Mouse (Mus musculus) right cerebral cortex, postnatal 36 days (tissue): ENCODE data around the gene Oprm1.
"Not testable (repeated sequence)": the region's sequence is repeated elsewhere in the genome, so short reads cannot be mapped to it uniquely, and the experiment has no call there.

Experiments
- DNase-seq, 2 experiments: peaks; one replicate each; pipeline ENCODE4 v3.0.0; 2022; ENCODE audit warnings: low spot score in 2 of 2, mixed read lengths in 1 of 2

Oprm1 gene

DNA sequence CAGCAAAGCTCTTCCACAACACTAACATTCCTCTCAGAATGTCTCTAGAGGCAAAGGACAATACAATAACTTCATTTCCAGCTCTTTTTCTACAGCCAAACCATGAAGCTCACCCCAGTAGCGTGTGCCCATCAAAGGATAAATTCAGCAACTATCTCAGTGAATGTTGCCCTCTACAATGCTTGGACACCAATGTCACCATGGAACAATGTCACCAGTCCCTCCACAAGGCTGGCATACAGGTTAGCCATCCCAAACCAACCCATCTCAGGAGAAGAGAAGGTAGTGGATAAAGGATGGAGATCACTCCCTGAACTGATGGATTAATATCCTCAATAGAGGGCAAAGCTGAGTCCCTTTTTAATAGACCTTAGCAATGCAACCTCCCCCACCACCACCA lies 220.4 kb downstream of the Oprm1 start:
- no peak for DNase-seq

GRCm38 (mm10) chr10:6979216-6979615 lies 220.9 kb downstream of the Oprm1 start:
- no peak for DNase-seq

DNA sequence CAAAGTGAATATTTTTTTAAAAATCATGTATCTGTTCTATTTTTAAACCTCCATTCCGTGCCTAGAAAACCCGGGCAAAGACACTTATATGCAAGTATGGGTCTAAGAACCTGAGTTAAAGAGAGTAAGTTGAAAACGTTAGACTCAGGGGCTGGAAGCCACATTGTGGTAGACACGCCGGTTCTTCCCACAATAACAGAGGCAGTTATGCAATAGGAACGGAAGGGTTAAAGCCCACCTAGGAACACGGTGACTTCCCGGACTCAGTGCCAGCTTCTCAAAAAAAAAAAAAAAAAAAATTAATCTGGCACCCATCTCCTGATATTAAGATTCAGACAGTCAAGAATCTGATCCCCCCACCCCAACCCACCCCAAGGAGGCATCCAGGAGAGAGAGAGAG lies 221.5 kb downstream of the Oprm1 start:
- no peak for DNase-seq

- DNase-seq: no peak
Observed at GRCm38 (mm10) chr10:6980236-6980635, 221.9 kb downstream of the Oprm1 start.

- DNase-seq: no peak
Observed at GRCm38 (mm10) chr10:6982751-6983151, 224.4 kb downstream of the Oprm1 start.

DNA sequence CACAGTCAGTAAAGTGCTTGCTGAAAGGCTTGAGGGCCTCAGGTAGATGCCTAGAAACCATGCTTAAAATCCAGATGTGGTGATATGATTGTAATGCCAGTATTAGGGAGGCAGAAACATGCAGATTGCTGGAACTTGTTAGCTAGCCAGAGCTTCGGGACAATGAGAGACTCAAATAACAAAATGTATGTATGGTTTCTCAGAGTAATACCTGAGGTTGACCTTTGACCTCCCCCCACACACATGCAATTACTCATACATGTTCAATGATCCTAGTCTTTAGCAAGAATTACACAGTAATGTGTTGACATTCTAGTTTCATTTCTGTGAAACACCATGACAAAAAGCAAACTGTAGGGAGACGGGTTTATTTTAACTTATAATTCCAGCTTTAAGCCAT lies 225.1 kb downstream of the Oprm1 start:
- DNase-seq: no peak

DNA sequence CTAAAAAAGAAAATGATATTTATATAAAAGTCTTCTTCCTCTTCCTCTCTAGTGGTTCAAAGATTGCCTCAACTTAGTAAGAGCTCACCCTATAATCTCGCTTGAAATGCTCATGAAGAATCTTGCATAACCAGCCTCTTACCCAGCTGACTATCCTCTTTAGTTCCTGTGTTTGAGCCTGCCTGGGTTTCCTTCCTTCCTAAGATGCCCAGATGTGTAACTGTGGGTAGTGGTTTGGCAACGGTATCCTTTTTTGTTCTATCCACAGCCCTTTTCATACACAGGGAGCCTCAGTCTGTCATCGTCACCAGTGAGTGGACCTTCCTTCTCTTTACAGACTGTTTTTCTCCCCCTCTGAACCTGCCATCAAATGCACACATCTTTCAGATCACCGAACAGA lies 227.9 kb downstream of the Oprm1 start:
- DNase-seq: no peak

DNA sequence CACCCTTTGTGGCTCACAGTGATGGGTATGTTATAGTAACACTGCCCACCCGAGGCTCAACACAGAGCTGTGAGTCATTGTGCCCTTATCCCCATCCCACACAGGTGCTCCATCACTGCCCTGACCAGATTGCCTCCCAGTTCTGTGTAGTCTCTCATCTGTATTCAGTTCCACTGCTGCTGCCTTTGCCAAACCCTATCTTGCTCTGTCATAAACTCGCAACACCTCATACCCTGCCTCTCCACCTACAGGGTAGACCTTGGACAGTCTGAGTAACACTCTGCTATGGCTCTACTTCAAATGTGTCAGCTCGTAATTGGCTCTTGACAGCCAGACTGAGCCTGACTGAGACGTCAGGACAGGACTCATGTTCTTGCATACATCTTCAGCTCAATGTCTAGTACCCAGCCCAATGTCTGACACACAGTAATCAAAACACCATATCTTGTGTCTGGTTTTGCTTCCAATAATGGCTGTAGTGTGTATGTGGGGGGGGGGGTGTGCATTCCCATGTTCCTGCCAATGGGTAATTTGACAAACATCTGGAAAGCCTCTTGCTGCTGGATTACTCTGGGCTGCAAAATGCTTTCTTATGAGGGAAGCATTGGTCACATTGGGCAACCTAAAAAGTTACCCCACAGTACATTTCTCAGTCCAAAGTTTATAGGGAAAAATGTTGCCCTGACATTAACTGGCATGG lies 229.2 kb downstream of the Oprm1 start:
- no peak for DNase-seq

- no peak for DNase-seq
Observed at GRCm38 (mm10) chr10:6988555-6988954, 230.2 kb downstream of the Oprm1 start.

- DNase-seq: no peak
Observed at GRCm38 (mm10) chr10:6996895-6997294, 238.6 kb downstream of the Oprm1 start.

GRCm38 (mm10) chr10:6998576-6999250 lies 240.4 kb downstream of the Oprm1 start:
- no peak for DNase-seq

DNA sequence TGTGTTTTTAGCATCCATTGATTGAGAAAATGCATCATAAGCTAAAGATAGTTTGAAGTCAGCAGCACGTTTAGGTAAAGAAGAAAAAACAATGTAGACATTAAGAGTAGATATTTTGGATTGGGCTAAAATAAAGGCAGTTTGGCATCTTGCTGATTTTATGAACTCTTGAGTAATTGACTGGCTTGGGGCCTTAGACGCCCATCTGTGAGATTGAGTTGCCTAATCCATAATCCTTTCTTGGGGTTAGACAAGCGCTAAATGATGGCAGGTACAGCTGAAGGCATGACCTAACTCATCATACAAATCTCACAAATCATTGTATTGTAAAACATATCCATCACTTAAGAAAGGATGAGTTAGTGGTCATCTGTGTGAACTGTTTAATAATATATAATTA lies 241.0 kb downstream of the Oprm1 start:
- DNase-seq: no peak

GRCm38 (mm10) chr10:7003898-7004297 lies 245.6 kb downstream of the Oprm1 start:
- not testable (repeated sequence) for DNase-seq

DNA sequence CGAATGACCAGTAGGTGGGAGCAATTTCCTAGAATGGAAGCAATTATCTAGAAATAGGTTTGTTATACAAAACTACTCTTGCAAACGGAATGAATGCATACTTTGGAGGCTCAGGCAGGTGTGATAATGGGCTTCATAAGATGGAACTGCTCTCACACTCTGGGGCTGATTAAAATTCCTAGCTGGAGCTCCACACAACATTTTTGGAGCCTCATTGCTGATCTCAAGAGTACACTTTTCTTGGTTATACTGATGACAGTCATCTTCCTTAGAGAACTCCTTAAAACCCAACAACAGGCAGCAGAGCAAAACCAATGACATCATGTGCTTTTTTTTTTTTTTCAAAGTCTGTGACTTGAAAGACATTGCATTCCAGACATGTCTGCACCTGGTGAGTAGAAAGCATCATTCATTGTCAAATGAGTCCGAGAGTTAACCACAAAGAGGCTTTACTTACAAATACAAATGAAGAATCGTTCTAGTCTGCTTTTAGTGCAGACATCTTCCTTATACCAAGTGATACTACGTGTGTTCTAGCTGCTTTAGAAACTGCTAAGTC lies 246.8 kb downstream of the Oprm1 start:
- DNase-seq: no peak

DNA sequence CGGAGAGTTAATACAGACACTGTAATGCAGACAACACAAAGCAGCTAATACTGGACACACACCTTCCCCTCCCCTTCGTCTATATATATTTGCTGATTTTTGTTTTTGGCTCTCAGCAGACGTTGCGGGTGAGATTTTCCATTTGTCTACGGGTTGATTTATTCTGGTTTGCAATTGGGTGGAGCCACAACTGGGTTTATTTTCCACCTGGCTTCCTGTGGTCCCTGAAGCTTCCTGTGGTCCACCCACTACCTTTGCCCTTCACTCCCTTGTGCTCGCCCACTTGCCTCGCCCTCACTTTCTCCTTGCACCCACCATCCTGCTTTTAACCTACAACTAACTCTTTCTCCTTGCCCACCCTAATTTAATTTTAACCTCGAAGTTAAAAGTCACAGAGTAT lies 252.2 kb downstream of the Oprm1 start:
- DNase-seq: no peak

DNA sequence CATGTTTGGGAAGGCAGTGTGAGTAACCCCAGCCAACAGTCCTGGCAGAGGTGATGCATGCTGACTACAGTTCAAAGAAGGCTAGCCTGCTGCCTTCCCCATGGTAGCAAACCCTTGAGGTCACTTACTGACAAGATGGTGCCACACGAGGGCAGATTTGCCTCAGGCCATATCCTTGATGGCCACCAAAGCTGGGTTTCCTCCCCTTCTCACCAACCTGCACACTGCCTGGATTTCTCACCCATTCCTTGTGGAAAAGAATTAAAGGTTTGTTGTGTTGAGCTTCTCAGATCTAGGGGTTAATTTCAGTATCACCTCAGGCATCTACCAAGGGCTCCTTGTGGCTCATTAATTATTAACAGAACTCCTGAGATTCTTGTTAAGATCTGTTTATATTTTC lies 256.9 kb downstream of the Oprm1 start:
- DNase-seq: no peak

DNA sequence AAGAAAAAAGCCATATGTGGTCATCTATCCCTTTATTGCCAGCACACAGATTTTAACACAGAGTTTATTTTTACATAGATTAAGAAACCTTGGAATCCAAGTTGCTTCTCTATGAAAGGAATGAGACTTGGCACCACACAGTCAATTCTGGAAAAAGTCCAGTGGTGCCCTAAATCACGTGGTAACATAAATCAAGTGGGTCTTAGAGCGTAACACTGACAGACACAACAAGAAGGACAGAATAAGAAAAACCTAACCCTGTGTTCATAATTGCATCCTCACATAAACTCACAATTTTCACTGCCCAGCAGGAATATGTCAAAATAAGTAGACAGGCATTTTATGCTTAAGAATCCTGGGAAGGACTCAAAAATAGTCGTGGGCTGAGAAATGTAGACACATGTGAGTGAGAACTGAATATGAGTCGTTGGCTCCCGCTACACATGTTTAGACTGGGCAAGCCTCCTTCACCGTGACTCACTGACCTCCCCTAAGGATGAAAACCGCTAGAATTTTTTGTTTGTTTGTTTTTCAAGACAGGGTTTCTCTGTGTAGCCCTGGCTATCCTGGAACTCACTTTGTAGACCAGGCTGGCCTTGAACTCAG lies 261.6 kb downstream of the Oprm1 start:
- no peak for DNase-seq

DNA sequence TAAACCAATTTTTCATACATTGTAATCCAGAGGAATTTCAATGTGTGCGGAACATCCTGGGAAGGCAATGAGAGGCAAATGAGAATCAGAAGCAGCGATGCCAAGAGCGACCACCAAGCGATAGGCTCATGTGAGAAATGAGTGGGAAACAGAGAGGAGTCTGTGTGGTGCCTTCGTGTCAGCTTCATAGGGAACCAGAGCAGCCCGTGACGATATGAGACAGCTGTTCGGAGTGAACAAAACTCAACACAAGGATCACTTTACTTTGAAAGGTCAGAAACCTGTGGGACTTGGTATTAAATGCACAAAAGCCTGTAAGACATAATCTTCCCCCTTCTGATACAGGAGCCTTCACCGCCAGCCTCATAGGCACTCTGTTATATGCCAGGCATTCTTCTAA lies 262.2 kb downstream of the Oprm1 start:
- DNase-seq: no peak

DNA sequence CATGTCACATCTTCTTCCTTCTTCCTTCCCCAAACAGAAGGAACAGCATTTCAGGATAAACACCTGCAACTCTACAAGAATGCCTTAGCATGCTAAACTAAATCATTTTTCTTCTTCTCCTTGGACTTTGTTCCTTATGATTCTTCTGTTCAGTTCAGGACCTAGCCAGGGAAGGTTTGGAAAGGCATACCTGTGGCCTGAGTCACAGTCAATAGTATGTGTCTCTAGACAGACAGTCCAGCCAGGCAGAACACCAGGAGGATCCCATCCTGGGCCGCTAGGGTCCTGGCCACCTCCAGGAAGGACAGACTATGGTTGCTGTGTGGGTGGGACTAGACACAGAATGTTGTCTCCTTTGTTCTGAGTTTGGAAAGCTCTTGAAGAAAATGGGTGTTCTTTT lies 266.7 kb downstream of the Oprm1 start:
- DNase-seq: no peak

DNA sequence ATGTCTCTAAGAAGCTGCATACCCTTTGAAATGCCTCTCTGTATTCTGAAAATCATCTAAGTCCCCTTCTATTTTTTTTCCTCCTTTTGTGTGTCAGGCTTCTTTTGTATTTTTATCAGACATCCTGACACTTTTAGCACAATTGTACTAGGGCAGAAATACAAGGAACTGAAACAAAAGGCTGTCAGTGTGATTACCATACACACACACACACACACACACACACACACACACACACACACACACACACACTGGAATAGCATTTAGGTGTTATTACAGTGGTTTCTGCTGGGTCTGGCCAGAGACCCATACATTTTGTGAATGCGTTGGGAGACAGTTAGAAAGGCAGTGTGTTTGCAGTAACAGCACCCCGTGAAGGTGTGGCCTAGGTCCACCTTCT lies 275.2 kb downstream of the Oprm1 start:
- no peak for DNase-seq

GRCm38 (mm10) chr10:7035547-7035946 lies 277.2 kb downstream of the Oprm1 start:
- no peak for DNase-seq

- DNase-seq: no peak
Observed at GRCm38 (mm10) chr10:7037194-7037593, 278.9 kb downstream of the Oprm1 start.

GRCm38 (mm10) chr10:7041032-7041431 lies 282.7 kb downstream of the Oprm1 start:
- no peak for DNase-seq
